Mouse (Mus musculus) lung, adult 2 months (tissue): ENCODE results near the gene Prrg2. TPM values are rescaled to one million over a fixed set of nuclear protein-coding genes. Genes with fewer than 3 reads are reported as not detected.

Experiments
- DNase-seq: peaks from one replicate; pipeline ENCODE4 v3.0.0; 2022
- H3K4me1 ChIP-seq: fragments of 200-500 bp; 2 replicates; pipeline ENCODE4 v1.6.1; 2011; ENCODE audit warnings: low read length; ENCODE audit not compliant: control insufficient read depth, insufficient read depth
- H3K4me3 ChIP-seq: fragments of 200-500 bp; replicated peaks from 2 replicates; pipeline ENCODE3; 2011; ENCODE audit warnings: low read depth, mild to moderate bottlenecking, control low read depth, low read length; ENCODE audit errors: extremely low read depth
- CTCF ChIP-seq: fragments of 200-500 bp; IDR thresholded peaks from 2 replicates; pipeline ENCODE4 v1.5.1; 2011; ENCODE audit warnings: mild to moderate bottlenecking, low read length, control low read depth; ENCODE audit not compliant: insufficient read depth
- POLR2A ChIP-seq: fragments of 200-500 bp; IDR thresholded peaks from 2 replicates; pipeline ENCODE4 v1.6.1; 2011; ENCODE audit warnings: low read depth, mild to moderate bottlenecking, control low read depth, low read length, borderline replicate concordance; ENCODE audit errors: extremely low read depth
- WGBS: fragments of 180-500 bp; shearing (Covaris S2); methylation state at CpG from one replicate; pipeline ENCODE4 v1.1.7; 2018; 5-methylcytosine and 5-hydroxymethylcytosine counted together
- polyA plus RNA-seq: library from polyadenylated mRNA; depleted of rRNA; stranded (reverse); fragments of >200 nt; gene quantifications from 2 replicates; pipeline ENCODE4 v1.2.3, GENCODE M21; 2012

The Prrg2 gene
- polyA plus RNA-seq, 1 experiment, result 82.5 TPM

DNA sequence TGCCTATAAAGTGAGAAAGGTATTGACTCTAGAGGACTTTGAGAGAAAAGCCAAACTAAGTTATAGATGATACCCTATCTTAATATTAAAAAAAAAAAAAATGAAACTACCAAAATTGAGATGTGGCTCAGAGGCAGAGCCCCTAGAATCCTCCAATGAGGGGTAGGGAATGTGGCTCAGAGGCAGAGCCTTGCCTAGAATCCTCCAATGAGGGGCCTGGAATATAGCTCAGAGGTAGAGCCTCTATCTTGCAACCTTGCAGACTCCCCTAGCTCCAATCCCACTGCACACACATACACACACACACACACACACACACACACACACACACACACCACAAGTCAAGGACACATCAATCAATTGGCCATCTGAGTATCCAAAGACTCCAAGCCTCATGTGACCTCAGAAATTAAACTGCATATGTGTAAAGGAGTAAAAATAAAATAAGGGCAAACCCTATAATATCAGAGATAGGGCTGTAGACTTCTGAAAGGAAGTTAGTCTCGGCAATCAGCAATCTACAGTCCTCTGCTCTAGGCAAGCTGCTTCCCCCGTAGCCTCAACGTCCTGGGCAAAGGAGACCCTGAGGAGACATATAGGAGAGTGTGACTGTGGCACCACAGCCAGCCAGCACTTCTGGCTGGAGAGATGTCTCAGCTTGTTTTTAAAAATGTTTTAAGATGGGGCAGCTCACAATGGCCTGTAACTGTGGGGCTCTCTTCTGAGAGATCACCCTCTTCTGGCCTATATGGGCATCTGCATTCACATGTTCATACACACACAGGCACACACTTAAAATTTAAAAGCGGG lies 4.9 kb upstream of the Prrg2 start:
- WGBS, result 83% methylated on average over 4 of the region's 4 CpGs
- Histone ChIP-seq H3K4me1 (no peaks in the 10 kb centered on the region; the same call in 1 of the 2 replicates), H3K4me3 (no peak overlapping the region)
- TF ChIP-seq POLR2A (no peak), CTCF (no peak)
- no peak for DNase-seq

DNA sequence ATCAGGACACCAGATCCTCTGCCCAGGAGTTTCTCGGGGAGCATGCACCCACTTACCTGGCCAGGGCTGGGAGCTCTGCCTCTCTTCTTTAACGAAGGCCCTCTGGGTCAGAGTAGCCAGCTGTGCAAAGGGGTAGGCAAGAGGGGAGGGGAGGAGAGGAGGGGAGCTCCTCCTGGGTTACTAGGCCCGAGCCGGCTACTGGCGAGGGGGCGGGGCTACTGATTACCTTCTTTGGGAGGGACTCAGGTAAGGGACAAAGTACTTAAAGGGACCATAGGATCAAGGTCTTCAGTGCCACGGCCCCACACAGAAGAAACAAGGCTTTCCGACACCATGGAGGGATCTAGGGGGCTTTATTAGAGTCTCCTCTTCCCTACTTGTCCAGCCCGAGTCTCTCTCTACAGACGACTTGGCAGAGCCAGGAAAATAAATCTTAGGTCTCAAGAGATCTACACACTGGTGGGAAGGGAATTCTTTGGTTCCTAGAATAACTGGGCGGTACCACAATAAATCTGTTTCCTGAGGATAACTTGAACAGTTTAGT lies 873 bp downstream of the Prrg2 start:
- TF ChIP-seq CTCF, result no peak
- TF ChIP-seq POLR2A, result no peak
- 14% methylated on average over 11 of the region's 11 CpGs for WGBS
- Histone ChIP-seq H3K4me1 (peaks cover 7% of the 10 kb centered on the region), H3K4me3 (peak overlapping the region; percentile 52)
- peak; percentile 71 for DNase-seq

DNA sequence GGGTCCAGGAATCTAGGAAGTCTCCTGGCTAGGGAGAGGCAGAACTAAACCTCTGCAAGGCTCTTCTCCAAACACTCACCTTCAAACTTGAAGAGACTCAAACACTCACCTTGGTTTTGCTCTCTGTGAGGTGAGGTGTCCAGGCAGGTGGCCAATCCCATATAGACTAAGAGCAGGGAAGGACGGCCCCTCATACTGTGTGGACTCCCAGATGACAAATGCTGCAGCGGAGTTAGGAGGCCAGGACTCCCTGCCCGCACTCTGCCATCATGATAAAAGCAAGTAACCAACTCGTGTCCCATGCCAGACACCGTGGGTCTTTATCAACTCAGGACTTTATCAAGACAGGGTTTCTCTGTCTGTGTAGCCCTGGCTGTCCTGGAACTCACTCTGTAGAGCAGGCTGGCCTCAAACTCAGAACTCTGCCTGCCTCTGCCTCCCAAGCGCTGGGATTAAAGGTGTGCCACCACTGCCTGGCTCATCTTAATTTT lies 1.8 kb downstream of the Prrg2 start:
- TF ChIP-seq CTCF (no peak), POLR2A (no peak)
- no peak for DNase-seq
- no peak overlapping the region for H3K4me3 ChIP-seq
- peaks cover 7% of the 10 kb centered on the region for H3K4me1 ChIP-seq
- WGBS, result 85% methylated on average over 6 of the region's 6 CpGs

DNA sequence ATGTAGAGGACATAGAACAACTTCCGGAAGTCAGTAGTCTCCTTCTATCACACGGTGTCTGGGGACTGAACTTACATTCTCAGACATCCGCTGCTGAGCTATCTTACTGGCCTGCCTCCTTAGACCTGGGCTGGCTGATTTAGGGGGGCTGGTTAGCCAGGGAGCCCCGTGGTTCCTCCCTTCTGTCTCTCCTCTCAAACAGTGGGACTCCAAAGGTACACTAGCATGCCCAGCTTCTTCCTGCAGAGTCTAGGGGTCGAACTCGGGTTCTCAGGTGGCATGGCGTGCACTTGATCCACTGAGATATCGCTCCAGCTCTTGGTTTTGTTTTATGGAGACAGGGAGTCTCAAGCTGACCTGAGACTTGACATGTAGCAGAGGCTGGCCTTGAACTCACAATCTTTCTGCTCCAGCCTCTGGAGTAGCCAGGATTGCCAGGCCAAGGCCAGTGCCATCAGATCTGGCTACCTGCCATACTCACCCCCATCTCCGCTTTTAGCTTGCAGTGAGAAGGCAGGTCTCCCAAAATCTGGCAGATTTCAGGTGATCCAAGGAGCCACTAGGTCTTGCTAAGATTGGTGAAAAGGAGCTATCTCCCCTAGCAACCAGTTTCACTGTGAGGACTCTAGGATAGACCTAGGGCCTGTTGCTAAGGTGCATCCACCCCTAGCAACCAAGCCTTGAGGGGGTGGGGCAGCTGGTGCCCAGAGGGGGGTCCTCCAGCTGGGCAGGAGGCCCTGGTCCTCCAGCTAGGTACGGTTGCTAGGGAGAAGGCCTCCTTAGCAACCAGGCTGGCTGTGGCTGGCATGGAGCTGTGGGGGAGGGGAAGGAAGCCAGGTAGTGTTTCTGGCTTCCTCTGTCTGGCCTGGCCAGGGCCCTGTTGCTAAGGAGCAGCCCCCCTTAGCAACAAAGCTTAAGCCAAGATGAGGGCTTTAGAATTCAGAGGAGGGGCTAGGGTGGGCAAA lies 3.6 kb downstream of the Prrg2 start:
- Histone ChIP-seq H3K4me3 (no peak overlapping the region), H3K4me1 (peaks cover 7% of the 10 kb centered on the region)
- TF ChIP-seq CTCF (no peak), POLR2A (no peak)
- WGBS, result 77% methylated on average over 10 of the region's 10 CpGs
- no peak for DNase-seq

DNA sequence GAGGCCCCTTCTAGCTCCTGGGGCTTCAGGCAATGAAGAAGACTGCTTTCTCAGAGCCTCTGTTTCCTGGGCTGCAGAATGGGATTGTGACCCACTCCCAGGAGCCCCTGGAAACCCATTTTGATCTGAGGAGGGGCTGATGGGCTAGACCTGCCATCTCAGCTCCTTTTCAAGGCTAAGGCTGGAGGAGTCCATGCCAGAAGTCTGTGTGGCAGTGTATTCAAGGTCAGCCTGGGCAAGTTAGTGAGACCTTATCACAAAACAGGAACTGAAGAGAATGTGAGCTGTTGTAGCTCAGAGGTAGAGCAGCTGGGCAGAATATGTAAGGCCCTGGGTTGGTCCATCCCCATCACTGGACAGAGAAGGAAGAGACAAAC lies 5.5 kb downstream of the Prrg2 start:
- Histone ChIP-seq H3K4me3 (no peak overlapping the region), H3K4me1 (peaks cover 8% of the 10 kb centered on the region)
- no peak for TF ChIP-seq POLR2A
- TF ChIP-seq CTCF, result no peak
- no peak for DNase-seq

DNA sequence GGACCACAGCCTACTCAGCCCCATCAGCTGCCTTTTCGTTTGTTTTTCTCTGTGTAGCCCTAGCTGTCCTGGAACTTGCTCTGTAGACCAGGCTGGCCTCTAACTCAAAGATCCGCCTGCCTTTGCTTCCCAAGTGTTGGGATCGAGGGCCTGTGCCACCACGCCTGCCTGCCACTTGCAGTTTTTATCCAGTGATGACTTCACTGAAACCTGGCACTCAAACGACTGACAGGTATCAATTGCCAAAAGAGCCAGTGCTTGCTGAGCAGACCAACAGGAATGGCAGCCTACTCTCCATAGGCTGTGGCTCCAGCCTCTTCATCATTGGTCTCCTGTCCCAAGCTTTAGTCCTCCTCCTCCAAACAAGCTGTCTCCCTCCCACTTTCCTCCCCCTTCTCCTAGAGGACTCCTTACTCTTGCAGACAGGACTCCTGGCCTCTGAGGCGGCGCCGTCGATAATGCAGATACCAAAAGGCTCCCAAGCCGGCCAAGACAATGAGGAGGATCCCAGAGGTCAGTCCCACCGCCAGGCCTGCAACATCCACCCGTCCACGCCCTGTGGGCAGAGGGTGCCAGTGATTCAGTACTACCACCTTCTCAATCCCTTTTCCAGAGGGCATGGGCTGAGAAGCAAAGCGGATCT lies 6.0 kb downstream of the Prrg2 start:
- no peak for DNase-seq
- WGBS, result 66% methylated on average over 14 of the region's 14 CpGs
- TF ChIP-seq CTCF (no peak), POLR2A (no peak)
- peaks cover 9% of the 10 kb centered on the region for H3K4me1 ChIP-seq
- H3K4me3 ChIP-seq, result no peak overlapping the region

DNA sequence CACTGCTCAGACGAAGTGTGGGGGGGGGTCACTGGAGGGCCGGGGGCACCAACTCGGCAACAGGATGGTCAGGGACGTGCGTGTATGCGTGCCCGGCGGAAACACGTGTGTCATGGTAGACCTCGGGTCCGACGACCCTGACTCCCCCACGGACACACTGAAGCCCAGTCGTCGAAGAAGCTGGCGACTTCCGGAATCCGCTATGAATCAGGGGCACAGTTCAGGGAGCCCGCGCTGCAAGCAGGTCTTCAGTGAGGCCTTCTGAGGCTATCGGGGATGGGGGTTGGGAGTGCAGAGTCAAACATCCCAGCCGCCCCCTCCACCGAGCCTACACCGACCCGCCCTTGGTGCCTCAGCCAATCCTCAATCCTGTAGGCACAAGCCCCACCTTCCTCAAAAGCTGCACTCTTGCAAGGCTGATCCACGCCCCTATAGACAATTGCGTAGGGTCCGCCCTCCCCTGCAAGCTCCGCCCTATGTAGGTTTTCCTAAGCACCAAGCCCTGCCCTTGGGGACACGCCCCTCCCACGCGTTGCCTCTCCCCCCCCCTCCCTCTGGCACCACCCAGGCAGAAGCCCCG lies 8.5 kb downstream of the Prrg2 start:
- Histone ChIP-seq H3K4me3 (peak overlapping the region; percentile 58), H3K4me1 (peaks cover 8% of the 10 kb centered on the region)
- DNase-seq, result peak; percentile 92
- no peak for TF ChIP-seq CTCF
- peak; percentile 87; the same call in 1 of the 2 replicates for TF ChIP-seq POLR2A
- WGBS, result under 1% methylated on average over 33 of the region's 33 CpGs

DNA sequence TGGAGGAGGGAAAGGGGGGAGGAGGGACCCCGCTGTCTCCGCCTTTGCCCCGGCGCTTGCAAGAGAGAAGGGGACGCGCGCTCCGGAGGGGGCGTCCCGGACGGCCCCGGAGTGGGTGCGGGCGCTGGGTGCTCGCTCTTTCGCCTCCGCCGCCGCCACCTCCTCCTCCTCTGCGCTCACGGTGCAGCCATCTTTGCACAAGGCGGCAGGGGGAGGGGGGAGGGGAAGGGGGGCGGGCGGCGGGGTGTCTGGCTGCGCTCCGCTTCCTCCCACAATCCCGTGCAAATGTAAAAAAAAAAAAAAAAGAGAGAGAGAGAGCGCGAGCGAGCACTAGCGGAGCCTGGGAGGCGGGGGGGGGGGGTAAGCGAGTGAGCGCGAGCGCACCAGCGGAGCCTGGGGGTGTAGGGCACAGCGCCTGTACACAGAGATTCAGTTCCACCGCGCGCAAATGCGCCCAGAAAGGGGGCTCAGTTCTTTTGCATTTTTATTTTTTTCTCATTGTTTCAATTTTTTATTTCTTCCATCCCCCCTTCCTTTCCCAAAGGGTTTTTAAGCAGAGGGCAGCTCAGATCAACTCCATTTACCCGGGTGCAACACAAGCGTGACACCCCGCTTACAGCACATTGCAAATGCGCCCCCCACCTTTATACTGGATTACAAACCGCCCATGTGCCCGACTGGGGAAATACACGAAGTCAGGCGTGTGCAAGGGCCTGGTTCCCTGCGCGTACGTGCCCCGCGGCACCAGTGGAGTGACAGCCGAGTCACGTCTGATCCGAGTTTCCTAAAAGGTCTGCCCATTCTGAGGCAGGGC lies 9.2 kb downstream of the Prrg2 start:
- Histone ChIP-seq H3K4me3 (peak overlapping the region; percentile 58), H3K4me1 (peaks cover 8% of the 10 kb centered on the region)
- DNase-seq, result peak; percentile 74
- under 1% methylated on average over 45 of the region's 59 CpGs for WGBS
- TF ChIP-seq CTCF, result no peak
- TF ChIP-seq POLR2A, result peak; percentile 45; the same call in 1 of the 2 replicates
